Mouse (Mus musculus): ENCODE results near the gene Stard7. TPM values are rescaled to one million over a fixed set of nuclear protein-coding genes. Genes with fewer than 3 reads are reported as not detected.

The Stard7 gene
- total and polyA plus RNA-seq, 2 experiments: 51.2 to 102 TPM

- Histone ChIP-seq H3K27ac (replicated peaks; ENCODE audit: insufficient read depth, low read depth, low read length) (no peak overlapping the region), H3K9ac (ENCODE audit: low read depth, low read length) (peak overlapping the region; percentile 83), H3K27me3 (ENCODE audit: control insufficient read depth, insufficient read depth, low read length) (no peaks in the 10 kb centered on the region), H3K79me2 (ENCODE audit: control insufficient read depth, insufficient read depth, low read length) (peaks cover 22% of the 10 kb centered on the region), H3K4me3 (ENCODE audit: insufficient read depth, low read depth, low read length) (peak overlapping the region; percentile 85), H3K4me1 (ENCODE audit: control insufficient read depth, insufficient read depth, low read length) (peaks cover 12% of the 10 kb centered on the region), H3K36me3 (ENCODE audit: control insufficient read depth, insufficient read depth, low read length) (peaks cover 16% of the 10 kb centered on the region)
- WGBS: under 1% methylated on average over 39 of the region's 39 CpGs
- DNase-seq (ENCODE audit: extremely low read depth, low read depth, low spot score): no peak
- TF ChIP-seq POLR2A (IDR thresholded peaks at IDR 0.05; ENCODE audit: extremely low read depth, insufficient read depth, low read length): no peak
- no peak for TF ChIP-seq CTCF (IDR thresholded peaks at IDR 0.05; ENCODE audit: low read depth, low read length)
These were observed 21.5 kb upstream of the Stard7 start for GRCm38 (mm10) chr2:127248334-127249004.

- Histone ChIP-seq H3K27me3 (ENCODE audit: control insufficient read depth, insufficient read depth, low read length) (no peaks in the 10 kb centered on the region), H3K4me1 (ENCODE audit: control insufficient read depth, insufficient read depth, low read length) (peaks cover 21% of the 10 kb centered on the region), H3K36me3 (ENCODE audit: control insufficient read depth, insufficient read depth, low read length) (peaks cover 7% of the 10 kb centered on the region), H3K9ac (ENCODE audit: low read depth, low read length) (no peak overlapping the region), H3K79me2 (ENCODE audit: control insufficient read depth, insufficient read depth, low read length) (peaks cover 25% of the 10 kb centered on the region), H3K4me3 (ENCODE audit: insufficient read depth, low read depth, low read length) (no peak overlapping the region), H3K27ac (replicated peaks; ENCODE audit: insufficient read depth, low read depth, low read length) (no peak overlapping the region)
- TF ChIP-seq CTCF (IDR thresholded peaks at IDR 0.05; ENCODE audit: low read depth, low read length): no peak
- TF ChIP-seq POLR2A (IDR thresholded peaks at IDR 0.05; ENCODE audit: extremely low read depth, insufficient read depth, low read length): no peak
- no peak for DNase-seq (ENCODE audit: extremely low read depth, low read depth, low spot score)
- 80% methylated on average over 9 of the region's 9 CpGs for WGBS
These were observed 19.6 kb upstream of the Stard7 start for GRCm38 (mm10) chr2:127250291-127251008.

- H3K4me3 ChIP-seq (ENCODE audit: insufficient read depth, low read depth, low read length): no peak overlapping the region
- 0 out of 2 replicates have a peak, but pooled peaks cover 1% of the 10 kb centered on the region for H3K36me3 ChIP-seq (ENCODE audit: control insufficient read depth, insufficient read depth, low read length)
- 71% methylated on average over 3 of the region's 3 CpGs for WGBS
- TF ChIP-seq POLR2A (IDR thresholded peaks at IDR 0.05; ENCODE audit: extremely low read depth, insufficient read depth, low read length) (no peak), CTCF (IDR thresholded peaks at IDR 0.05; ENCODE audit: low read depth, low read length) (no peak)
- H3K27me3 ChIP-seq (ENCODE audit: control insufficient read depth, insufficient read depth, low read length): no peaks in the 10 kb centered on the region
- DNase-seq (ENCODE audit: extremely low read depth, low read depth, low spot score): no peak
- H3K4me1 ChIP-seq (ENCODE audit: control insufficient read depth, insufficient read depth, low read length): peaks cover 21% of the 10 kb centered on the region
- no peak overlapping the region for H3K9ac ChIP-seq (ENCODE audit: low read depth, low read length)
- H3K27ac ChIP-seq (replicated peaks; ENCODE audit: insufficient read depth, low read depth, low read length): no peak overlapping the region
- H3K79me2 ChIP-seq (ENCODE audit: control insufficient read depth, insufficient read depth, low read length): peaks cover 25% of the 10 kb centered on the region
These were observed 18.6 kb upstream of the Stard7 start for GRCm38 (mm10) chr2:127251457-127251856.

GRCm38 (mm10) chr2:127251880-127252527, 18.0 kb upstream of the Stard7 start:
- H3K27ac ChIP-seq (replicated peaks; ENCODE audit: insufficient read depth, low read depth, low read length): no peak overlapping the region

GRCm38 (mm10) chr2:127252787-127253186, 17.2 kb upstream of the Stard7 start:
- 83% methylated on average over 5 of the region's 5 CpGs for WGBS
- no peaks in the 10 kb centered on the region for H3K27me3 ChIP-seq (ENCODE audit: control insufficient read depth, insufficient read depth, low read length)
- H3K4me3 ChIP-seq (ENCODE audit: insufficient read depth, low read depth, low read length): no peak overlapping the region
- H3K27ac ChIP-seq (replicated peaks; ENCODE audit: insufficient read depth, low read depth, low read length): no peak overlapping the region
- peaks cover 19% of the 10 kb centered on the region for H3K4me1 ChIP-seq (ENCODE audit: control insufficient read depth, insufficient read depth, low read length)
- peaks cover 22% of the 10 kb centered on the region for H3K79me2 ChIP-seq (ENCODE audit: control insufficient read depth, insufficient read depth, low read length)
- TF ChIP-seq POLR2A (IDR thresholded peaks at IDR 0.05; ENCODE audit: extremely low read depth, insufficient read depth, low read length): no peak
- no peak for TF ChIP-seq CTCF (IDR thresholded peaks at IDR 0.05; ENCODE audit: low read depth, low read length)
- H3K36me3 ChIP-seq (ENCODE audit: control insufficient read depth, insufficient read depth, low read length): peaks cover 6% of the 10 kb centered on the region; the same call in 1 of the 2 replicates
- no peak overlapping the region for H3K9ac ChIP-seq (ENCODE audit: low read depth, low read length)
- no peak for DNase-seq (ENCODE audit: extremely low read depth, low read depth, low spot score)

More at GRCm38 (mm10) chr2:127251880-127252527, 18.0 kb upstream of the Stard7 start:
- no peak overlapping the region for H3K4me3 ChIP-seq (ENCODE audit: insufficient read depth, low read depth, low read length)
- peaks cover 25% of the 10 kb centered on the region for H3K79me2 ChIP-seq (ENCODE audit: control insufficient read depth, insufficient read depth, low read length)
- 0 out of 2 replicates have a peak, but pooled peaks cover 1% of the 10 kb centered on the region for H3K36me3 ChIP-seq (ENCODE audit: control insufficient read depth, insufficient read depth, low read length)
- no peak for TF ChIP-seq CTCF (IDR thresholded peaks at IDR 0.05; ENCODE audit: low read depth, low read length)
- no peak for TF ChIP-seq POLR2A (IDR thresholded peaks at IDR 0.05; ENCODE audit: extremely low read depth, insufficient read depth, low read length)
- no peak overlapping the region for H3K9ac ChIP-seq (ENCODE audit: low read depth, low read length)
- H3K4me1 ChIP-seq (ENCODE audit: control insufficient read depth, insufficient read depth, low read length): peaks cover 19% of the 10 kb centered on the region
- 61% methylated on average over 3 of the region's 3 CpGs for WGBS
- no peaks in the 10 kb centered on the region for H3K27me3 ChIP-seq (ENCODE audit: control insufficient read depth, insufficient read depth, low read length)
- no peak for DNase-seq (ENCODE audit: extremely low read depth, low read depth, low spot score)

Data from liver, adult 2 months (tissue).